Mouse (Mus musculus) c-Kit-negative CD71-positive TER-119-positive erythroid progenitor cells, embryonic 14.5 days (primary cell): ENCODE measurements around the gene Amigo1.
"Not testable (repeated sequence)": the region's sequence is repeated elsewhere in the genome, so short reads cannot be mapped to it uniquely, and the experiment has no call there.

ENCODE experiments used
- DNase-seq: peaks from one replicate; pipeline ENCODE4 v3.0.0-alpha.2; 2013; ENCODE audit warnings: low read depth, low spot score

Gene Amigo1

GRCm38 (mm10) chr3:108209536-108209935, 23.4 kb downstream of the Amigo1 start:
- DNase-seq = no peak

- DNase-seq = peak; percentile 62
Measured at GRCm38 (mm10) chr3:108209946-108210770, 24.0 kb downstream of the Amigo1 start.

GRCm38 (mm10) chr3:108210771-108211139, 24.6 kb downstream of the Amigo1 start, which contains the start of gene Atxn7l2:
Gene Atxn7l2 (minus strand): TSS chr3:108210934.
- no peak for DNase-seq

- no peak for DNase-seq
Measured at GRCm38 (mm10) chr3:108211845-108212244, 25.7 kb downstream of the Amigo1 start.

- no peak for DNase-seq
Measured at GRCm38 (mm10) chr3:108212406-108212805, 26.3 kb downstream of the Amigo1 start.

GRCm38 (mm10) chr3:108214734-108215133, 28.6 kb downstream of the Amigo1 start:
- DNase-seq = no peak

- DNase-seq = no peak
Measured at GRCm38 (mm10) chr3:108220661-108221060, 34.5 kb downstream of the Amigo1 start.

GRCm38 (mm10) chr3:108225711-108226557, 39.8 kb downstream of the Amigo1 start:
- DNase-seq = no peak

- DNase-seq = no peak
Measured at GRCm38 (mm10) chr3:108226558-108227350, 40.6 kb downstream of the Amigo1 start, which contains the start of gene Sypl2. Gene Sypl2 (minus strand): TSS chr3:108226648.

- no peak for DNase-seq
Measured at GRCm38 (mm10) chr3:108227521-108227920, 41.4 kb downstream of the Amigo1 start.

- no peak for DNase-seq
Measured at GRCm38 (mm10) chr3:108231646-108232045, 45.5 kb downstream of the Amigo1 start.

GRCm38 (mm10) chr3:108237474-108238102, 51.5 kb downstream of the Amigo1 start:
- DNase-seq = not testable (repeated sequence)

- no peak for DNase-seq
Measured at GRCm38 (mm10) chr3:108241243-108241839, 55.2 kb downstream of the Amigo1 start.
